Mouse (Mus musculus) ES-Bruce4 (cell line): ENCODE measurements around the gene Gdi2. TPM values are rescaled to one million over a fixed set of nuclear protein-coding genes. Genes with fewer than 3 reads are reported as not detected.

Experiments used
- H3K27ac ChIP-seq: 2 replicates; pipeline ENCODE4 v1.5.1; 2012; ENCODE audit warnings: low read length, inconsistent platforms; ENCODE audit not compliant: insufficient read depth
- H3K27me3 ChIP-seq: 2 replicates; pipeline ENCODE4 v1.6.1; 2012; ENCODE audit warnings: mild to moderate bottlenecking, low read length, inconsistent platforms; ENCODE audit not compliant: control insufficient read depth, poor library complexity, insufficient read depth, severe bottlenecking
- H3K36me3 ChIP-seq: 2 replicates; pipeline ENCODE4 v1.6.1; 2012; ENCODE audit warnings: inconsistent platforms, mild to moderate bottlenecking, low read length, moderate library complexity; ENCODE audit not compliant: control insufficient read depth, poor library complexity, insufficient read depth, severe bottlenecking
- H3K4me1 ChIP-seq: one replicate; pipeline ENCODE4 v1.8.1; 2011; ENCODE audit warnings: low read length; ENCODE audit not compliant: control insufficient read depth, insufficient read depth
- H3K4me3 ChIP-seq: 2 replicates; pipeline ENCODE4 v1.5.1; 2011; ENCODE audit warnings: low read depth, mild to moderate bottlenecking, low read length
- H3K9ac ChIP-seq: 2 replicates; pipeline ENCODE4 v1.6.1; 2012; ENCODE audit warnings: low read depth, mild to moderate bottlenecking, inconsistent platforms; ENCODE audit not compliant: poor library complexity, severe bottlenecking
- H3K9me3 ChIP-seq: replicated peaks from 2 replicates; pipeline ENCODE4 v1.6.1; 2012; ENCODE audit warnings: mild to moderate bottlenecking, low read length, inconsistent platforms; ENCODE audit not compliant: control insufficient read depth, poor library complexity, insufficient read depth, severe bottlenecking
- CTCF ChIP-seq: IDR thresholded peaks from one replicate; pipeline ENCODE4 v1.8.1; 2011; ENCODE audit warnings: low read depth, low read length
- EP300 ChIP-seq: IDR thresholded peaks from 2 replicates; pipeline ENCODE4 v1.6.1; 2011; ENCODE audit warnings: low read depth, low read length; ENCODE audit not compliant: insufficient read depth
- POLR2A ChIP-seq: IDR thresholded peaks from one replicate; pipeline ENCODE4 v1.8.1; 2011; ENCODE audit warnings: low read length; ENCODE audit not compliant: insufficient read depth
- polyA plus RNA-seq: library from polyadenylated mRNA; stranded (reverse); fragments of >200 nt; gene quantifications from 2 replicates; pipeline ENCODE4 v1.2.4, GENCODE M21; 2011; ENCODE audit warnings: low read depth; ENCODE audit not compliant: missing spikeins, insufficient read depth, insufficient read length

The Gdi2 gene
- polyA plus RNA-seq, 1 experiment: 834 TPM

GRCm38 (mm10) chr13:3544077-3544874 is 6.4 kb downstream of the Gdi2 start:
- Histone ChIP-seq H3K36me3 (peaks cover 20% of the 10 kb centered on the region), H3K27ac (no peak overlapping the region), H3K27me3 (no peaks in the 10 kb centered on the region), H3K4me1 (peaks cover 2% of the 10 kb centered on the region), H3K4me3 (no peak overlapping the region), H3K9ac (no peak overlapping the region), H3K9me3 (no peaks in the 10 kb centered on the region)
- no peak for TF ChIP-seq EP300
- no peak for TF ChIP-seq CTCF
- no peak for TF ChIP-seq POLR2A

GRCm38 (mm10) chr13:3544925-3545324 is 7.1 kb downstream of the Gdi2 start:
- H3K9ac ChIP-seq: no peak overlapping the region
- H3K4me3 ChIP-seq: no peak overlapping the region
- H3K9me3 ChIP-seq: no peaks in the 10 kb centered on the region
- H3K27ac ChIP-seq: no peak overlapping the region
- peaks cover 2% of the 10 kb centered on the region for H3K4me1 ChIP-seq
- peaks cover 24% of the 10 kb centered on the region for H3K36me3 ChIP-seq
- H3K27me3 ChIP-seq: no peaks in the 10 kb centered on the region
- TF ChIP-seq POLR2A: no peak
- no peak for TF ChIP-seq EP300
- no peak for TF ChIP-seq CTCF

- TF ChIP-seq CTCF (no peak), EP300 (no peak), POLR2A (no peak)
- Histone ChIP-seq H3K9ac (no peak overlapping the region), H3K36me3 (peaks cover 36% of the 10 kb centered on the region), H3K4me3 (no peak overlapping the region), H3K4me1 (peaks cover 2% of the 10 kb centered on the region), H3K27ac (no peak overlapping the region), H3K9me3 (no peaks in the 10 kb centered on the region), H3K27me3 (no peaks in the 10 kb centered on the region)
Measured at GRCm38 (mm10) chr13:3547410-3547809, 9.5 kb downstream of the Gdi2 start.

GRCm38 (mm10) chr13:3547856-3548255 is 10.0 kb downstream of the Gdi2 start:
- Histone ChIP-seq H3K4me1 (peaks cover 2% of the 10 kb centered on the region), H3K36me3 (peaks cover 37% of the 10 kb centered on the region), H3K9me3 (no peaks in the 10 kb centered on the region; the same call in 1 of the 2 replicates), H3K4me3 (no peak overlapping the region), H3K9ac (no peak overlapping the region), H3K27me3 (no peaks in the 10 kb centered on the region), H3K27ac (no peak overlapping the region)
- TF ChIP-seq CTCF (no peak), EP300 (no peak), POLR2A (no peak)

GRCm38 (mm10) chr13:3563130-3563529 is 25.3 kb downstream of the Gdi2 start:
- H3K36me3 ChIP-seq: peaks cover 47% of the 10 kb centered on the region
- H3K4me3 ChIP-seq: no peak overlapping the region
- TF ChIP-seq POLR2A (no peak), EP300 (no peak), CTCF (no peak)
- H3K9ac ChIP-seq: no peak overlapping the region
- no peak overlapping the region for H3K27ac ChIP-seq
- no peaks in the 10 kb centered on the region for H3K4me1 ChIP-seq
- H3K9me3 ChIP-seq: no peaks in the 10 kb centered on the region
- no peaks in the 10 kb centered on the region for H3K27me3 ChIP-seq

GRCm38 (mm10) chr13:3563953-3564352 is 26.1 kb downstream of the Gdi2 start:
- H3K27ac ChIP-seq: no peak overlapping the region
- H3K9me3 ChIP-seq: no peaks in the 10 kb centered on the region
- TF ChIP-seq EP300 (no peak), CTCF (no peak), POLR2A (no peak)
- no peak overlapping the region for H3K9ac ChIP-seq
- H3K36me3 ChIP-seq: peaks cover 44% of the 10 kb centered on the region
- H3K4me1 ChIP-seq: no peaks in the 10 kb centered on the region
- no peak overlapping the region for H3K4me3 ChIP-seq
- H3K27me3 ChIP-seq: no peaks in the 10 kb centered on the region
